Mouse (Mus musculus): ENCODE results near the gene C7. TPM values are rescaled to one million over a fixed set of nuclear protein-coding genes. Genes with fewer than 3 reads are reported as not detected.
A peak's percentile ranks its signal among the peaks of the same experiment; 100 is the strongest.

Gene C7
- polyA plus RNA-seq (2015; fragmentation: Nextera tagmentation; extraction: Ambion mirVana): 0.08 TPM in 1 of 2 replicates, not detected in the other

DNA sequence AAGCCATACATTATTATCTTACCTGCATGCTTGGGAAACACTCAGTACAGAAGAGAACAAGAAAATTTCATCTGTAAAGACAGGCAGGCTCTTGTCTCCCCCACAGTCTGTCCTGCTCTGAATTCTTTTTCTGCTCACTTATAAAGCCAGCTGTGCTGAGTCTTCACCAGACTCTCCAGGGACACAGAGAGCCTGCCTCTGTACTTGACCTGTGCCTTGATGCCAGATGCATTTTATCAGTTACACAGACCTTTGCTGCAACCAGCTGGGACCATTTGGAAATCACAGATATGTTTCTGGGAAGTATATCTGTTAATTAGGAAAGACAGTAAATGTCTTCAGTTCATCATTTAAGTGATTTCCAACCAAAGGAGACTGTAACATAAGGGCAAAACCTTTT is at the start of gene C7:
C7 (minus strand) TSS at position 106 of the 400 bp plus-strand sequence.
- Histone ChIP-seq H3K27me3 (replicated peaks) (no peaks in the 10 kb centered on the region), H3K4me2 (no peak within 1 kb of the TSS), H3K27ac (replicated peaks) (no peak within 1 kb of the TSS), H3K4me3 (replicated peaks) (no peak within 1 kb of the TSS), H3K9me3 (replicated peaks) (no peaks in the 10 kb centered on the region), H3K9ac (replicated peaks) (no peak within 1 kb of the TSS), H3K36me3 (no peaks in the 10 kb centered on the region), H3K4me1 (no peaks in the 10 kb centered on the region)
- no peak for ATAC-seq (ENCODE audit: low FRiP score)

DNA sequence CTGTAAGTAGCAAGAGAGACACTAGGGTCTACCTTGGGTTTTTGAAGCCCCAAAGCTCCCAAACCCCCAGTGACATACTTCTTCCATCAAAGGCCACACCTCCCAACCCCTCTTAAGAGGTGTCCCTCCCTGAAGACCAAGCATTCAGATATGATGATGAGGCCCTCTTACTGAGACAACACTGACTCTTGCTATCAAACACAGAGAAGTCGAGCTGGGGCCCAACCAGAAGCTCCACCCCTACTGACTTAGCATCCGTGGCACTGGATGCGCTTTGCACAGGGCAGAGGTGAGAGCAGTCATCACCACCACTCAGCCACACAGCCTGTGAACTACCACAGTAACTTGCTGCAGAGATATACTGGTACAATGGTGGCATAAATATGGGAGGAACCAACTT is 49.1 kb upstream of the C7 start:
- 82% methylated on average over 3 of the region's 3 CpGs for WGBS
- Histone ChIP-seq H3K9me3 (replicated peaks) (no peaks in the 10 kb centered on the region), H3K27ac (replicated peaks) (no peak overlapping the region), H3K4me2 (no peak overlapping the region), H3K4me1 (peaks cover 18% of the 10 kb centered on the region), H3K9ac (replicated peaks) (no peak overlapping the region), H3K4me3 (replicated peaks) (no peak overlapping the region), H3K27me3 (replicated peaks) (no peaks in the 10 kb centered on the region), H3K36me3 (0 out of 2 replicates have a peak, but pooled peaks cover 2% of the 10 kb centered on the region)
- ATAC-seq (ENCODE audit: low FRiP score): no peak

DNA sequence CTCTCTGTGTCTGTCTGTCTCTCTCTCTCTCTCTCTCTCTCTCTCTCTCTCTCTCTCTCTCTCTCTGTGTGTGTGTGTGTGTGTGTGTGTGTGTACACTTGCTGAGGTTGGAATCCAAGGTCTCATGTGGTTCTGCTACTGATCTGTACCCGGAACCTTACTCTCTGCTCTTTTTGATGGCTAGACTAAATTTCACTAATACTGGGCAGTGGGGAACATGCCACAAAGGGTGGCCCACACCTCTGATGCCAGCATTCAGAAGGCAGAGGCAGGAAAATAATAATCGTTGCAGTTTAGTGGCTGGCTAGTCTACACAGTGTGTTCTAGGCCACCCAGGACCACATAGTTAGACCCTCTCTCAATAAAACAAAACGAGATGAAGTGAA is 45.1 kb upstream of the C7 start:
- ATAC-seq (ENCODE audit: low FRiP score): no peak
- Histone ChIP-seq H3K4me3 (replicated peaks) (no peak overlapping the region), H3K9ac (replicated peaks) (no peak overlapping the region), H3K4me1 (no peaks in the 10 kb centered on the region), H3K27me3 (replicated peaks) (no peaks in the 10 kb centered on the region), H3K36me3 (no peaks in the 10 kb centered on the region), H3K27ac (replicated peaks) (no peak overlapping the region), H3K4me2 (no peak overlapping the region), H3K9me3 (replicated peaks) (no peaks in the 10 kb centered on the region)
- 82% methylated on average over 3 of the region's 3 CpGs for WGBS

DNA sequence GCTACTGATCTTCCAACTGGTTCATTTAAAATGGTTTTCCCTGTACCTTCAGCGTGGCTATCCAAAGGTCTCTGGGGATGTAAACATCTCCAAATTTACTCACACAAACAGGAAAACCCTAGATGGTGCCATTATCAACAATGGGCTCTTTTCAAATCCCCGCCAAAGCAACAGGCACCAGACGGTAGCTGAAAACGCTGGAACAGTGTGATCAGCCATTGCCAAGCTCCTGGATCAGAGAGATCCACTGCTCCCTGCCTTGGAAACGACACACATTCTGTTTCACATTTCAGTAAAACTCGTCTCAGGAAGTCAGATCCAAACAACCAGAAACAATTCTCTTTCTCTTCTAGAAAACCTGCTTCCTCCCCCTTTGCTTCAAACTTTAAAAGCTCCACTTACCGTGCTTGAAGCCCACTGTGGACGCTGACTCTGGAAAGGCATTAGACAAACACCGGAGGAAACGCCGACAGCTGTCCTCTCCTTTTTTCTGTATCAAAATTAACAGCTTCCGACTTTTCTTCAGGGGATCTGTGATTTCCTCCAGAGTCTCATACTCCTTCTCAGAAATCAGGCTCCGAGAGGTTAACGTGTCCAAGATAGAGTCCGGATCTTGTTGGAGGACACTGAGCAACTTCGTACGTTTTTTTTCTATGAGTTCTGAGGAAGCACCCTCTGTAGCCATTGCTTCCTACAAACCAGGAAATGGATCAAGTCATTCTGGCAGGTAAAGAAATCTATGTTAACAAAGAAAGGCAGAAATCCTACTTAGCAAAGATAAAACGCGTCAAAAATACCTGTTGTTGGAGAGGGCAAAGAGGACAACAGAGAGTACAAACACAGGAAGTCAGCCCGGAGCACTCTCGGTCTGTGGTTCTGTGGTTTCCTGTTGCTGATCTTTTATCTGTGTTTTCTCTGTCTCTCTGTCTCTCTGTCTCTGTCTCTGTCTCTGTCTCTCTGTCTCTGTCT is 44.4 kb upstream of the C7 start, which contains the start of gene Card6:
Card6 (minus strand) TSS at position 854 of the 969 bp plus-strand sequence.
- Histone ChIP-seq H3K36me3 (no peaks in the 10 kb centered on the region), H3K4me3 (replicated peaks) (peak within 1 kb of the TSS; percentile 8; the same call in 1 of the 2 replicates), H3K27me3 (replicated peaks) (no peaks in the 10 kb centered on the region), H3K4me1 (no peaks in the 10 kb centered on the region), H3K9ac (replicated peaks) (no peak within 1 kb of the TSS), H3K4me2 (peak within 1 kb of the TSS; percentile 1; the same call in 1 of the 2 replicates), H3K9me3 (replicated peaks) (no peaks in the 10 kb centered on the region), H3K27ac (replicated peaks) (no peak within 1 kb of the TSS; the same call in 1 of the 2 replicates)
- 75% methylated on average over 21 of the region's 21 CpGs for WGBS
- ATAC-seq (ENCODE audit: low FRiP score): no peak

DNA sequence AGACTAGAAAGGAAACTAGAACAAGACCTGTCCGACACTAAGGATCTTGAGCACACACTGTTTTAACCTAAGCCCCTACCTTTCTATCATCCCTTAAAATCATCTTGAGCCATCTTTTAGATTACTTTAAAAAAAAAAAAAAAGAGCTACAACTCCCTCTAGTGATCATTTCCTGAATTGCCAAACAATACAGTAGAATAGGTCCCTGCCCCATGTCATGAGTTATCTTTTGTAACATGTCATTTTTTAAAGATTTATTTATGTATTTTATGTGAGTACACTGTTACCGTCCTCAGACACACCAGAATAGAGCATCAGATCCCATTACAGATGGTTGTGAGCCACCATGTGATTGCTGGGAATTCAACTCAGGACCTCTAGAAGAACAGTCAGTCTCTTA is 42.8 kb upstream of the C7 start:
- no peak for ATAC-seq (ENCODE audit: low FRiP score)
- Histone ChIP-seq H3K9me3 (replicated peaks) (no peaks in the 10 kb centered on the region), H3K36me3 (no peaks in the 10 kb centered on the region), H3K27ac (replicated peaks) (no peak overlapping the region), H3K9ac (replicated peaks) (no peak overlapping the region), H3K4me2 (no peak overlapping the region), H3K27me3 (replicated peaks) (no peaks in the 10 kb centered on the region), H3K4me3 (replicated peaks) (no peak overlapping the region), H3K4me1 (no peaks in the 10 kb centered on the region)
- WGBS: 55% methylated on average over 2 of the region's 2 CpGs

DNA sequence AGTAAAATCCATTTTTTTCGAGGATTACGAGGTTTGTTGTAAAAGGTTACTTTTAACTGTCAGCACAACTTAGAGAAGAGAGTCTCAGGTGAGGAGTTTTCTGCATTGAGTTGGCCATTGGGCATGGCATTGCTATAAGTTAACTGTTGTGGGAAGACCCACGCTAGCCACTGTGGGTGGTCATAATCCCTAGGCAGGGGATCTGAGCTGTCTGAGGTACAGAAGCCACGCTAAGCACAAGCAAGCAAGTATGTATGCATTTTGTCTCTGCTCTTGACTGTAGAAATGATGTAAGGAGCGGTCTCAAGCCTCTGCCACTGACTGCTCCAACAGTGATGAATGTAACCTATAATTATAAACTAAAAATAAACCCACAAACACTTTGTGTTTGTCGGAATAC is 42.4 kb upstream of the C7 start:
- H3K4me2 ChIP-seq: no peak overlapping the region
- WGBS: 84% methylated on average over 6 of the region's 6 CpGs
- no peak for ATAC-seq (ENCODE audit: low FRiP score)
- H3K27ac ChIP-seq (replicated peaks): no peak overlapping the region
- no peaks in the 10 kb centered on the region for H3K27me3 ChIP-seq (replicated peaks)
- no peaks in the 10 kb centered on the region for H3K36me3 ChIP-seq
- no peaks in the 10 kb centered on the region for H3K9me3 ChIP-seq (replicated peaks)
- H3K9ac ChIP-seq (replicated peaks): no peak overlapping the region
- H3K4me3 ChIP-seq (replicated peaks): no peak overlapping the region
- no peaks in the 10 kb centered on the region for H3K4me1 ChIP-seq

DNA sequence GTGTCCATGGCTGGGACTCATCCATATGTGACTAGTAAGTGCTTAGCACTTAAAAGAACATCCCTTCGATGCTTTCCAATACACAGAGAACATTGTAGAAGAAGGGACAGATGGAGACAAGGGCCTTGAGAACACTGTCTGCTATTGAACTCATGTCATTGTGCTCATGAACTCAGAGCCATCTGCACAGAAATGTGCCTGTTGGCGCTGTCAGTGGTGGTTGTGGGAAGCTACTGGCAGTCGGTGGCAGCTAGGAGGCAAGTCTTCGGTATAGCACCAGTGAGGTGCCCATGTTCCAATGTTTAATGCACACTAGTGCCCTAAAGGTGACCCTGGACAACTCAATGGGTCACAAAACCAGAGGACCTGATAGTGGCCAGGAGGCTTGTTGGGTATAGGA is 38.8 kb upstream of the C7 start:
- no peak overlapping the region for H3K4me3 ChIP-seq (replicated peaks)
- ATAC-seq (ENCODE audit: low FRiP score): no peak
- H3K4me2 ChIP-seq: no peak overlapping the region
- H3K27ac ChIP-seq (replicated peaks): no peak overlapping the region
- H3K27me3 ChIP-seq (replicated peaks): no peaks in the 10 kb centered on the region
- 96% methylated on average over 4 of the region's 4 CpGs for WGBS
- no peak overlapping the region for H3K9ac ChIP-seq (replicated peaks)
- H3K4me1 ChIP-seq: no peaks in the 10 kb centered on the region
- no peaks in the 10 kb centered on the region for H3K36me3 ChIP-seq
- H3K9me3 ChIP-seq (replicated peaks): no peaks in the 10 kb centered on the region

DNA sequence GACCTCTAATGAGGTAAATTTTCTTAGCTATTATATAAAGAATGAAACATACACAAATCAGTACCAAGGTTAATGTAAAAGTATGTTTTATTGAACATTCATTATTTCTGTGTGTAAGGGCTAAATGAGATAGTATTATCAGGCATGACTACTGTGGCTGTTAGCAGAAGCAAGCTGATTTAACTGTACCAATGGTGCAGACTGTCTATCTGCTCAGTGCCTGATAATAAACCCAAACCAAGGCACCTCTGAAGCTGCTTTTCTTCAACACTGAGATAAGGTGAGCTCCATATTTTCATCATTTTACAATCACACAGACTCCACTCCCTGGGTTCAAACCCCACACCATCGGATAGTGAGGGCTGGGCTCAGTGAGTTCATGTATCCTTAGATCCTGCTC is 33.8 kb upstream of the C7 start:
- Histone ChIP-seq H3K4me2 (no peak overlapping the region), H3K27ac (replicated peaks) (no peak overlapping the region), H3K9ac (replicated peaks) (no peak overlapping the region), H3K27me3 (replicated peaks) (no peaks in the 10 kb centered on the region), H3K36me3 (no peaks in the 10 kb centered on the region), H3K4me3 (replicated peaks) (no peak overlapping the region), H3K9me3 (replicated peaks) (no peaks in the 10 kb centered on the region), H3K4me1 (no peaks in the 10 kb centered on the region)
- ATAC-seq (ENCODE audit: low FRiP score): no peak
- WGBS: 100% methylated on average over 1 of the region's 1 CpGs

DNA sequence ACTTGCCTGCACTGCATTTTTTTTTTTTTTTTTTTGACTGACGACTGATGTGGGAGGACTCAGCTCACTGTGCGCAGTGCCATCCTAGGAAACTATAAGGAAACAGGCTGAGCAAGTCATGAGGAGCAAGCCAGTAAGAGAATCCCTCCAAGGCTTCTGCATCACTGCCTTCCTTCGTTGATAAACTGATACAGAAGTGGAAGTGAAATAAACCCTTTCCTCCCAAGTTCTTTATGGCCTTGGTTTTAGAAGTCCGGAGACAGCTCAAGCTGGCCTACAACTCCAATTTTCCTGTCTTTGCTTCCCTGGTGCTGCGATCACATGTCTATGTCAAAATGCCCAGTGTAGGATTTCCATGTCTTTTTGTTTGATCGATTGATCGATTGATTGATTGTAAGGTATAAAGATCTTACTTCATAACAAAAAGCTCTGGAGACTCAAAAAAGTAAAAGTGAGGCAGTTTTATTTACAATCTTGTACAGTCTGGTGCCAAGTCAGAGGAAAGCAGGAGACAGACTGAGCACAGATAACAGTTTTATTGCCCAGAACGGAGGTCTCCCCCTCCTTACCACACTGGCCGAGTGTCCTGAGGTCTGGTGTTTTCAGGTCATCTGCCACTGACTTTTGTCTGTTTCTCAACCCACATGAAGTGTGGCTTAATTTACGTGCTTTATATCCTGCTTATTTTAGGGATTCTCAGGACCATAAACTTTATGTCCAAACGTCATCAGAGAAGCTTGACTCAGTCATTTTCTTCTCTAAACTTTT is 32.2 kb upstream of the C7 start:
- Histone ChIP-seq H3K9me3 (replicated peaks) (no peaks in the 10 kb centered on the region), H3K9ac (replicated peaks) (no peak overlapping the region), H3K27me3 (replicated peaks) (no peaks in the 10 kb centered on the region), H3K36me3 (no peaks in the 10 kb centered on the region), H3K4me1 (no peaks in the 10 kb centered on the region), H3K4me3 (replicated peaks) (no peak overlapping the region), H3K27ac (replicated peaks) (no peak overlapping the region), H3K4me2 (no peak overlapping the region)
- no peak for ATAC-seq (ENCODE audit: low FRiP score)
- 84% methylated on average over 11 of the region's 11 CpGs for WGBS

DNA sequence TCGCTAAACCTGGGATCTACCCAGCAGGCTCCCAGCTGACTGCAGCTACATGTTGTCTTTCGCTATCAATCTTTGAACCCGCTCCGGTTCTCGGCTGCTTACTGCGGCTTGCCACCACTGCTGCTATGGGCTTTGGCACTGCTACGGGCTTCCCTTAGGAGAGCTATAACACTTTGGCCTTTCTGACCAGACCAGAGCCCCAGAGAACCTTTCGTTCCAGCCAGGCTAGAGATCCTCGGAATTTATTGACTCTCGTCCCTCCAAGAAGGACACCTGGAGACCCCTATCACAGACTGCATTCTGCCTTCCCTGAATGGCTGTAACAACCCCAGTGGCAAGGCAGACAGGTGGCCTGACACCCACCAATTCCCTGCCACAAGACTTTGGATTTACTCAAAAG is 26.6 kb upstream of the C7 start:
- no peaks in the 10 kb centered on the region for H3K9me3 ChIP-seq (replicated peaks)
- WGBS: 86% methylated on average over 10 of the region's 10 CpGs
- H3K4me3 ChIP-seq (replicated peaks): no peak overlapping the region
- H3K9ac ChIP-seq (replicated peaks): no peak overlapping the region
- no peak for ATAC-seq (ENCODE audit: low FRiP score)
- no peak overlapping the region for H3K27ac ChIP-seq (replicated peaks)
- no peaks in the 10 kb centered on the region for H3K36me3 ChIP-seq
- 0 out of 2 replicates have a peak, but pooled peaks cover 2% of the 10 kb centered on the region for H3K4me1 ChIP-seq
- no peak overlapping the region for H3K4me2 ChIP-seq
- H3K27me3 ChIP-seq (replicated peaks): no peaks in the 10 kb centered on the region

DNA sequence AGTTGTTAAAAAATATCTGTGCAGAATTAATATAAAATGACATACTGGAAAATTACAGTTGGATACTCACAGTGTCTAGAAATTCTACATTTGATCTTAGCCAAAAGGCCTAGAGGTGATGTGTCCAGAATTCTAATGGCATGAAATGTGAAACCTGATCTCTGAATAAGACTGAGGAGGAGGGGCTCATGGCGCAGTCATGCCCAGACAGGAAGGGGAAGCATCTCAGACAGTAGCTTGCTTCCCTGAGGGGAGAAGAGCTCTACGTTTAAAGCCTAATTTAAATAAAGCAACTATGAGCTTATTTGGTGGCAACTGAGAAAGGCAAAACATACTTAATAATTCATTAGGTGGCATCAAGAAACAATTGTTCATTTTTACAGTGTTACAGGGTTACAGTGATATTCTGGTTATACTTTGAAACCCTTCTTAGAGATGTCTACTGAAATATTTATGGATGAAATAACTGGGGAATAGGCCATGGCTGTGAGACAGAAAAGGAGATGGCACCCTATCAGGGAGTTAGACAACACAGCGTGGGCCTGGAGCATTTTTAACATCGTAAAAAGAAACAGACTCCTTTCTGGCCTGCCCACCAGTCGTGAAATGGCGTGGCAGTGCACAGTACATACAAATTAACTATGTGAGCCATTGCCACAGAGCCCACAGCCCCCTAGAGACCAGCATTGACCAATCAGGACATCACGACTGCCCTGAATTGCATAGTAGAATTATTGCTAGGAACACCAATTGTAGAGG is 25.5 kb upstream of the C7 start:
- no peak overlapping the region for H3K27ac ChIP-seq (replicated peaks)
- WGBS: 42% methylated on average over 7 of the region's 7 CpGs
- no peak overlapping the region for H3K4me2 ChIP-seq

More for the DNA sequence above, 25.5 kb upstream of the C7 start:
- H3K4me1 ChIP-seq: 0 out of 2 replicates have a peak, but pooled peaks cover 2% of the 10 kb centered on the region
- peak; percentile 69; the same call in 1 of the 2 replicates for ATAC-seq (ENCODE audit: low FRiP score)
- no peak overlapping the region for H3K9ac ChIP-seq (replicated peaks)
- no peaks in the 10 kb centered on the region for H3K9me3 ChIP-seq (replicated peaks)
- H3K4me3 ChIP-seq (replicated peaks): no peak overlapping the region
- H3K36me3 ChIP-seq: no peaks in the 10 kb centered on the region
- no peaks in the 10 kb centered on the region for H3K27me3 ChIP-seq (replicated peaks)
